Mouse (Mus musculus): Measurements from ENCODE around the gene March8.

GRCm38 (mm10) chr6:116369811-116370210 is 32.0 kb downstream of the March8 start:
- no peak for TF ChIP-seq CTCF (IDR thresholded peaks at IDR 0.05; ENCODE audit: low read depth)
- no peak for TF ChIP-seq EP300 (optimal IDR thresholded peaks at IDR 0.05)

Measured in stomach, postnatal 0 days (tissue).